Mouse (Mus musculus) c-Kit-positive CD71-negative TER-119-negative erythroid progenitor cells, embryonic 14.5 days (primary cell): ENCODE measurements around the gene Dtx2.

Source experiments
- DNase-seq: peaks from one replicate; pipeline ENCODE4 v3.0.0-alpha.2; 2013; ENCODE audit warnings: low read depth

The Dtx2 gene

DNA sequence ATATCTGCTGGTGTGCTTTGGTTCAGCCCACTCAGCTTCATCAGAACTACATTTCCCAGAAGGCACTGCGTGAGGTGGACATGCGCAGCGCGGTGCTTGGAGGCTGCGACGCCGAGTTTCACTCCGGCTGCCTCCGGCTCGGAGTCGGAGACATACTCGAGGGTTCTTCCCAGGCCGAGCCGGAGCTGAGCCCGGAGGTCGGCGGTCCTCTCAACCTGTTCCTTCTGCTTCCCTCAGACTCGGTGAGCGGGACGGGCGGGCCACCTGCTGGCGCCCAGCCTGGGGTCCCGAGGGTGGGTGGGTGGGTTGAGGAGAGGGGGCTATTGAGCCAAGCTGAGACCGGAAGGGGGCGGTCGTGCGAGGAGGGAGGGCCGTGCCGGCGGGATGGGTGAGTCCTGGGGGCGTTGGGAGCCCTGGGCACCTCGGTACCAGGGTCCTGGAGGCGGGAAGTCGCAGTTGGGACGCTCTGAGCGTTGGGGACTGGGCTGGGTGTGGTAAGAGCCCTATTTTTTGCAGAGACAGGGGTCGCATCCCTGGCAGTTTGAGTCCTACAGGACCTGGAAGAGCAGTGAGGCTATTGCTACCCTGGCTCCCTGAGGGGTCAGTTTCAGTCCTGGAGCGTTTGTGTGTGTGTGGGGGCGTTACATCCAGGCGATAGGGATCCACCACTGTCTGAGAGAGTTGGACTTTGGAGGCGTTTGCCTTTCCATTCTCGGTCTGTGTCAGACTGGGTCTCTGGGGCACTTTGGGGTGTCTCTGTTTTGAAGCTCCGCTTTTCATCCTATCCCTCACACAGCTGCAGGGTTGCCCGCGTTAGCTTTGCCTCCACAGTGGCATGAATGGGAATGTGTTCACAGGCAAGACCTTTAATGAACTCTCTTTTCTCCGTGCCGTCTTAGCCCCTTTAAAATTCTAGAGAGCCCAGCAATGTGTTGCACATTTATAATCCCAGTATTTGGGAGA lies at the start of gene Dtx2:
Gene Dtx2 (plus strand): TSS at position 76 of the 963 bp plus-strand sequence.
- peak; percentile 74 for DNase-seq

DNA sequence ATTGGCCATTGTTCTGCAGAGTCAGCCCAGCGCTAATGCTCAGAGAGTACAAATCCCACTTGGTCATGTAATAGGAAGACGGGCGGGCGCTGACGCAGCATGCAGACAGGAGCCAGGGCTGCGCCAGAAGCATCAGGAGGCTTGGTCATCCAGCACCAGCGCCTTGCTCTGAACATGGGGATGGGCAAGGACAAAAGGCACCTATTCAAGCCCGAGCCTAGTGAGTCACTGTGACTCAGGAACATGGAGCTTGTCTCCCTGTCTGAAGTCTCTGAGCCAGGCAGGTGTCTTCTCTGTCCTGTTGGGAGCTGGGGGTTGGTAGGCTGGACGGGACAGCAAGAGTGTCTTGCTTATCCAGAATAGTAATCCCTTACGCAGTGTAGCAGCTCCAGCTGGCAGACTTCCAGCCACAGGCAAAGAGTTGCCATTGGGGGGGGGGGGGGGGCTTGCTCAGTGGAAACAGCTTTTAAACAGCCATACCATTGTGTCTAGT lies 48.6 kb upstream of the Dtx2 start:
- no peak for DNase-seq

DNA sequence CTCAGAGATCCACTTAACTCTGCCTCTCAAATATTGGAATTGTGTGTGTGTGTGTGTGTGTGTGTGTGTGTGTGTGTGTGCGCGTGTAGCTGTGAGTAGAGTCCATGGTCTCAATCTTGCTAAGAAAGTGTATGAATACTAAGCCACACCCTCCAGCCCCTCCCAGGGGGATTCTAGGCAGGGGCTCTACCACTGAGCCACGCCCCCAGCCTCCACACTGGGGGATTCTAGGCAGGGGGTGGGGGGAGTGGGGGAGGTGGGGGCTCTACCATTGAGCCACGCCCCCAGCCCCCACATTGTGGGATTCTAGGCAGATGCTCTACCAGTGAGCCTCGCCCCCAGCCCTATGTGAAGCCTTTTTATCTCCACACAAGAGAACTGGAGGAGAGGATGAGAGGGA lies 48.0 kb upstream of the Dtx2 start:
- no peak for DNase-seq

DNA sequence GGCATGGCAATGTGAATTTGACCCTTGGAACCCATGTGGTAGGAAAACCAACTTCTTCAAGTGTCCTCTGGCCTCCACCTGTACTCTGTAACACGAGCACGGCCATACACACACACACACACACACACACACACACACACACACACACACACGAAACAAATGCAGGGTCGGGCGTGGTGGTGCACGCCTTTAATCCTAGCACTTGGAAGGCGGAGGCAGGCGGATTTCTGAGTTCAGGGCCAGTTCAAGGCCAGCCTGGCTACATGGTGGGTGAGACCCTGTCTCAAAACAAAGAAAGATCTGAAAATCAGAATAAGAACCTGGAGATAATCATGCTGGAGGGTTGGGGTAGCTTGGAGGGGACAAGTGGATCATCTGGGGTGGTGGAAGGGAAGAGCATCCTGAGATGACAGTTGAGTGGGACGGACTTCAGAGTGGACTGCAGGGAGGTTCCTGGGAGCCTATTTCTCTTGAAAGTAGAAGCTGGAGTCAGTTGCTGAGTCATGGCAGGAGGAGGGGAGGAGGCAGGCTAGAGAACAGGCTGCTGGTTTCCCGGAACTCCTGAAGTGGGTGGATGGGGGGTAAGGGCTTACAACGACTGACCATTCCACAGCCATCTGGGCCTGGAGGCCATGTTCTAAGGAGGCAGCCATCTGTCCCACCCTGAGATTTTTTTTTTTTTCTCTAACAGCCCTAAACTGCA lies 43.7 kb upstream of the Dtx2 start:
- no peak for DNase-seq

DNA sequence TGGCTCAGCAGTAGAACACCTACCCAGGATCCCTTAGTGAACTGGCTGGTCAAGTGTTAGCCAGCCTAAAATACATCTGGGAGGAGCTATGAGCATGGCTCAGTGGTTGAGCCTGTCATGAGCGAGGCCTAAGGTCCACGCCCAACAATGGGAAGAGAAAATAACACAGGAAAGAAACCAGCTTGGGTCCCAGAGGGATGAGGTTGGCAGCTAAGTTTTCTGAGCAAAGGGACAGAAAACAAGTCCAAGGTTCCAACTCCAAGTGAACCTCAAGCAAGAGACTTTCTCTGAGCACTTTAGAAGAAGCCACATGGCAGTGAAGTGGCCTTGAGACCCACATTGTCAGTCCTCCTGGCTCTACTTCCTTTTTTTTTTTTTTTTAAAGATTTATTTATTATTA lies 42.9 kb upstream of the Dtx2 start:
- no peak for DNase-seq

DNA sequence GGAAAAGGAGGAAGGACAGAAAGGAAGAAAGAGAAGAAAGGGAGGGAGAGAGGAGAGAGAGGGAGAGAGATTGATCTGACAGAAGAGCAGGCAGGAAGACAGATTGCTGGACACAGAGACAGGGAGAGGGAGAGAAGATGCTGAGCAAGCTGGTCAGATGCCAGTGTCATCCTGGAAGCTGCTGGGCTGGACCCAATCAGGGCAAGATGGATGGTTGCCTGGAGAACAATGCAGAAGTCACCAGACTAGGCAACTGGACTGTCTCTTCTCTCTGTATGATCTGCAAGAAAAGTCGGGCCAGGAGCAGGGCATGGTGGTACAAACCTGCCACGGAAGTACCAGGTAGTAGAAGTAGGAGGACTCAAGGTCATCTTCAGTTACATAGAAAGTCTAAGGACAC lies 41.8 kb upstream of the Dtx2 start:
- no peak for DNase-seq

DNA sequence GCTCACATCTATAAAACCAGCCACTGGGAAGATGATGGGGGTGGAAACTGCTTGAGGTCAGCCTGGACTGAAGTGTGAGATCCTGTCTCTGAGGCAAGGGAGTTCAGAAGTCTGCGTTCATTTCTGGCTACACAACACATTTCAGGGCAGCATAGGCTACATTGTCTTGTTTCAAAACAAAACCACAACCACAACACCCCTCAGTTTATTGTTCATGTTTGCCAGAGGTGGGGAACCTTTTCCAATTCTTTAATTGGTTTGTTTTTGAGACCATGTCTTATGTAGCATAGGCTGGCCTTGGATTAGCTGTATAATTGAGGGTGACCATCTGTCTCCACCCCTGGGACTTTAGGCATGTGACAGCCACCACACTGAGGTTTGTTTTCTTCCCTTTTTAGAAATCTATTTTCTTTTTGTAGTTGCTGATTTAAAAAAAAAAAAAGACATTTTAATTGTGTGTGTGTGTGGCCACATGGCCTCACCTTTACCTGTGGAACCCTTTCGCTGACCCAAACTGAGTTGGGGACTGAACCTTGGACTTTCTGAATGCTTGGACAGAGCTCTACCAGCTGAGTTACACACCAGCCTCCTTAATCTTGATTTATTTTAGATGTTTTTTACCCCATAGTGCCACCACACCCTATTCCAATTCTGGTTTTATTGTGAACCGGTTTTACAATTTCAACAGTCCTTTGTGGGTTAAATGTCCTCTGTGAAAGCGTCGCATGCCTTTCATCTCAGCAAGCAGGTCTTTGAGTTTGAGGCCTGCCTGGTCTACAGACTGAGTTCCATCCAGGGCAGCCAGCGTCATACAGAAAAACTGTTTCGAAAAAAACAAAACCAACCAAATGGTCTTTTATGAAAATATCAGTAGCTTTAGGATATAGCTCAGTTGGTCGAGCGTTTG lies 38.0 kb upstream of the Dtx2 start:
- no peak for DNase-seq

- DNase-seq, result peak; percentile 96
Observed at GRCm38 (mm10) chr5:135957207-135957974, 37.2 kb upstream of the Dtx2 start.

DNA sequence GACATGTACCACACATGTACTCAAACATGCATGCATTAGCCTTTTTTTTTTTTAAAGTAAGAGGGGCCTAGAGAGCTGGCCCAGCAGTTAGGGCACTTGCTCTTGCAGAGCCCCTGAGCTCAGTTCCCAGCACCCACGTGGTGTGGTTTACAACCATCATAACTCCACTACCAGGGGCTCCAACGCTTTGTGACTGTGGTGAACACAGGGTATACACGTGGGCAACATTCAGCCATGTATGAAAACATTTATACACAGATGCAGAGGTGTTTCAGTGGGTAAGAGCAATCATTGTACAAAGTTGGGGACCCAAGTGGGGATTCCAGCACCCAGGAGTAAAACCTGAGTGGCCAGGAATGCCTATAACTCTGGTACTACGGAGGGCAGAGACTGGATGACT lies 36.2 kb upstream of the Dtx2 start:
- DNase-seq, result no peak

DNA sequence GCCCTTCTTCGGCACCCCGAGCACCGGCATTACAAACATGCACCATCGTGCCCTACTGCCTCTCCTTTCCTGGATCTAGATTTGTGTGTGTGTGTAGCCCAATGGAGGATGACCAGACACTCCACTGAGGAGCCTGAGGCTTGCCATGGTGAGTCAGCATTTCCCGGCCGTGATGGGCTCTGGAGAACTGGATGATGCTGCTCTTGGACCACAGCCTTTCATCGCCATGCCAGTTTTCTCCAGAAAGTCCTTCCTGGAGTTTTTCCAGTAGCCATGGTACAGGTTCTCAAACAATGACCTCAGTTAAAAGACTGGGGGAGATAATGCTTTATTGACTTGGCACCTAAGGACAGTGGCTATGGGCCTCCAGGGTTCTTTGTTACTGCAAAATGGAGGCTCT lies 34.7 kb upstream of the Dtx2 start:
- no peak for DNase-seq

GRCm38 (mm10) chr5:135960909-135961635 lies 33.5 kb upstream of the Dtx2 start:
- DNase-seq, result no peak

DNA sequence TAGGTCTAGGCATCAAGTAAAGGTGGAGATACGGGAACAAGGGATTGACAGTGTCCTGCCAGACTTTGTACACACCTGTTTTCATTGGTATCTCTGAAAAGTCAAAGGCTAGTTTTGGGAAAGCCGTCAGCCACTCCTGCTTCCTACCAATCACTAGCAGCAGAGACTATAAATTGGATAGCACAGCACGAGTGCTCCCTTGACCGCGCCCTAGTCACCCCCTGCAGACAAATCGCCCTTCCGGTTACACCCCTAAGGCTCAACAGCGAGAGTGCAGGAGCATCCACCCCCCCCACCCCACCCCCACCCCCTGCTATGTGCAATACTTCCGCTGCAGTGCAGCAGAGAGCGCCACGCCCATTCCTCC lies 32.5 kb upstream of the Dtx2 start:
- no peak for DNase-seq

GRCm38 (mm10) chr5:135962492-135963279 lies 31.9 kb upstream of the Dtx2 start:
- peak; percentile 98 for DNase-seq

GRCm38 (mm10) chr5:135963280-135963627 lies 31.3 kb upstream of the Dtx2 start:
- no peak for DNase-seq

- DNase-seq, result no peak
Observed at GRCm38 (mm10) chr5:135965501-135965930, 29.1 kb upstream of the Dtx2 start.

DNA sequence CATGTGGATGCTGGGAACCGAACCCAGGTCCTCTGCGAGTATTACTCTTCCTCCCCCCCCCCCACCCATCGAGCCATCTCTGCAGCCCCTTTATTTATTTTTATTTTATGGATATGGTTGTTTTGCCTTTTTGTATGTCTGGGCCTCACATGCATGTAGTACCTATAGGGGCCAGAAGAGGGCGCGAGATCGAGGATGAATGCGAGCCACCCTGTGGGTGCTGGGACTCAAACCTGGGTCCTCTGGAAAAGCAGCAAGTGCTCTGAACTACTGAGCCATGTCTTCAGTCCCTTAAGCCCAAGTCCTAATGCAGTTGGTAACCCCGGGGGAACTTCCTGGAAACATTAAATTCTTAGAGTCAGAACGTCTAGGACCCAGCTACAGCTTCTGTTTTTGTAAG lies 27.7 kb upstream of the Dtx2 start:
- no peak for DNase-seq

GRCm38 (mm10) chr5:135968781-135969180 lies 25.8 kb upstream of the Dtx2 start:
- peak; percentile 66 for DNase-seq

DNA sequence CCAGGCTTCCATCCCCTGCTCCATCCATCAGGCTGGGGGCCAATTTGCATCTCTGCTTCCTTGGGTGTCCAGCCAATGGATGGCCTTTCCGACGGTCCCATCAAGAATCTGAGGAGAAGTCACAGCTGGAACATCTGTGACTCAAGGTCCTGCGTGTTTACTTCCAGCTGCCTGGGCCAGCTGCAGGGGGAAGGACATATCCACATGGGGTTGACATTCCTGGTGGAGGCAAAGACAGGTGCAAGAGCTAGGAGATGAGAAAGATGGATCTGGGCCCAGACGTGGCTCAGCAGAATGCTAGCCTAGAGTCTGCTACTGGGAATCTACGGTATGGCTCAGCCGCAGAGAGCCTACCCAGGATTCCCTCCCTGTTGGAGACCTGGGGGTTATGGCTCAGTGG lies 24.4 kb upstream of the Dtx2 start:
- DNase-seq, result no peak

DNA sequence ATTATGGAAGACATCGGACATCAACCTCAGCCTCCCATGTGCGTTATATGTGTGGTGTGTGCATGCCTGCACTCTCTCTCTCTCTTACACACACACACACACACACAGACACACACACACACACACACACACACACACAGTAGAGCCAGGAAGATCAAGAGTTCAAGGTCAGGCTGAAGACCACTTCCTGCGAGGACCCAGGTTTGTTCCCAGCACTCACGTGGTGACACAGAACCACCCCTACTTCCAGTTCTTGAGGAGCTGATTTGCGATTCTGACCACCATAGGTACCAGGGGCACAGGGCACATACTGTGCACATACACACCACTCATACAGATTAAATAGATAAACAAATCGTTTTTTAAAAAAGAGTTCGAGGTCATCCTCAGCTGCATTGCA lies 22.7 kb upstream of the Dtx2 start:
- no peak for DNase-seq

DNA sequence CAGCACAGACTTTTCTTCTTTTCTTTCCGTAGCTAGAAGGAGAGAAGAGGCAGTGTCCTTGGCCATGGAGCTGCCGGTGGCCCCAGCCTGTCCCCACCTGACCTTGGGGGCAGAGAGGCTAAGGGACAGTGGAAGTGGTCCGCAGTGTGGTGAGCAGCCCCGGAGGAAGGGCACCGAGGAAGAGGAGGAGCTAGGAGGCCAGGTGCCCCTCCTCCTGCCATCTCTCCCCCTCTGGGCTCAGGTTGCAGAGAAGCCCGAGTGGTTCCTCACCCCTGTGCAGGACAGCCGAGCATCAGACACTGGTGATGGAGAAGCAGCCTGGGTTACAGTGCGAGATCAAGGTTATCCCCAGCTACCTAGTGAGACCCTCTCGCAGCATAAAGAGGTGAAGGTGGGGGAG lies 20.2 kb upstream of the Dtx2 start, which contains the start of gene Ssc4d:
Gene Ssc4d (minus strand): TSS at position 167 of the 400 bp plus-strand sequence.
- DNase-seq, result no peak
